In the genomic region with DNA sequence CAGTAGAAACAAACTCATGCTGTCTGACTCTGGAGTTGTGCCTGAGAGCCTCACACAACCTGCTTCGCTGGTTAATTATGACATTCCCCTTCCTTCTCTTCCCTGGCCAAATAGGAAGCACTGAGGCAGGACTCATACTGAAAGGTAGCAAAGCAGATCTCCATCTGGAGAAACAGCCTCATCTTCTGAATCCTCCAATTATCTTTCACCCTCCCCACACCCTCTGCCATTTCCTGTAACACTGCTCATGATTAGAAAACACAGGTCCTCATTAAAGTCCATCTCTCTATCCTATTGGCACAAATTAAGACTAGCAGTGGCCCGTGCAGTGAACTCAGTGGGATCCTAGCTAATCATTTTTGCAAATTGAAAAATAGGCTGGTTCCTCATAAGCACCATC, we compare ENCODE assay signal across 16 mouse cellular contexts.
A peak's percentile ranks its signal among the peaks of the same experiment; 100 is the strongest.
DNase-seq lines count a peak whose midpoint lies in the region; ATAC-seq and TF ChIP-seq lines count a peak whose summit lies in the region.
"Had no signal": no experiment of that assay in that cellular context is flagged by ENCODE, and none has a peak within 500 bp of the region (broad histone marks: within the 10 kb centered on the region; RNA-seq: fewer than 3 reads in every experiment).

No protein-coding gene starts in this region.

- no peak overlapping the region for H3K9ac ChIP-seq in midbrain, embryonic 13.5 days (replicated peaks)
- no peak overlapping the region for H3K9ac ChIP-seq in forebrain, embryonic 15.5 days (replicated peaks)
- no peak overlapping the region for H3K9ac ChIP-seq in hindbrain, postnatal 0 days (replicated peaks; ENCODE audit: low read length)
- H3K9ac ChIP-seq: embryonic facial prominence, embryonic 12.5 days; liver, embryonic 15.5 days had no signal

- no peaks in the 10 kb centered on the region for H3K9me3 ChIP-seq in midbrain, embryonic 13.5 days
- no peaks in the 10 kb centered on the region for H3K9me3 ChIP-seq in midbrain, embryonic 10.5 days (replicated peaks)
- no peaks in the 10 kb centered on the region for H3K9me3 ChIP-seq in forebrain, embryonic 15.5 days
- H3K9me3 ChIP-seq in hindbrain, postnatal 0 days (ENCODE audit: low read length) = no peaks in the 10 kb centered on the region
- H3K9me3 ChIP-seq: embryonic facial prominence, embryonic 12.5 days; liver, embryonic 15.5 days had no signal

- peak; percentile 62 for ATAC-seq in midbrain, embryonic 13.5 days
- 0 out of 2 replicates have a peak, but pooled peaks have one; percentile 38 for ATAC-seq in forebrain, embryonic 15.5 days (replicated peaks)
- peak; percentile 80 for ATAC-seq in hindbrain, postnatal 0 days

- no peaks in the 10 kb centered on the region for H3K36me3 ChIP-seq in midbrain, embryonic 13.5 days
- H3K36me3 ChIP-seq in midbrain, embryonic 10.5 days = no peaks in the 10 kb centered on the region
- H3K36me3 ChIP-seq in forebrain, embryonic 15.5 days = no peaks in the 10 kb centered on the region
- H3K36me3 ChIP-seq in hindbrain, postnatal 0 days (ENCODE audit: insufficient read depth, low read length) = no peaks in the 10 kb centered on the region
- H3K36me3 ChIP-seq: embryonic facial prominence, embryonic 12.5 days; liver, embryonic 15.5 days had no signal

- WGBS in midbrain, embryonic 13.5 days = 58% methylated on average over 2 of the region's 2 CpGs
- WGBS in midbrain, embryonic 10.5 days = 82% methylated on average over 2 of the region's 2 CpGs
- 40% methylated on average over 2 of the region's 2 CpGs for WGBS in forebrain, embryonic 15.5 days
- 41% methylated on average over 2 of the region's 2 CpGs for WGBS in hindbrain, postnatal 0 days

- H3K4me1 ChIP-seq in midbrain, embryonic 13.5 days (replicated peaks) = peaks cover 10% of the 10 kb centered on the region; the same call in 1 of the 2 replicates
- no peaks in the 10 kb centered on the region for H3K4me1 ChIP-seq in midbrain, embryonic 10.5 days
- H3K4me1 ChIP-seq in forebrain, embryonic 15.5 days = peaks cover 10% of the 10 kb centered on the region; the same call in 1 of the 2 replicates
- H3K4me1 ChIP-seq in hindbrain, postnatal 0 days (ENCODE audit: insufficient read depth, low read length) = no peaks in the 10 kb centered on the region
- H3K4me1 ChIP-seq: embryonic facial prominence, embryonic 12.5 days; liver, embryonic 15.5 days had no signal

- no peak overlapping the region for H3K4me2 ChIP-seq in midbrain, embryonic 13.5 days (replicated peaks)
- no peak overlapping the region for H3K4me2 ChIP-seq in forebrain, embryonic 15.5 days (replicated peaks)
- no peak overlapping the region for H3K4me2 ChIP-seq in hindbrain, postnatal 0 days (ENCODE audit: low read depth, low read length)
- H3K4me2 ChIP-seq: embryonic facial prominence, embryonic 12.5 days; liver, embryonic 15.5 days had no signal

- DNase-seq in midbrain, embryonic 10.5 days (ENCODE audit: low spot score) = no peak
- DNase-seq in hindbrain, postnatal 0 days (ENCODE audit: low spot score) = peak; percentile 58
- peak; percentile 51 for DNase-seq in retina, embryonic 14.5 days (ENCODE audit: low spot score)
- DNase-seq in urinary bladder, postnatal 10 days (ENCODE audit: low spot score) = no peak
- DNase-seq in thymus, postnatal 0 days (ENCODE audit: low spot score) = no peak
- no peak for DNase-seq in right cerebral cortex, postnatal 14 days
- DNase-seq: cerebellum, adult 11 months; heart, postnatal 4 days; kidney, adult 11 months; thymus, postnatal 4 days had no signal

- no peak overlapping the region for H3K27ac ChIP-seq in midbrain, embryonic 13.5 days
- no peak overlapping the region for H3K27ac ChIP-seq in midbrain, embryonic 10.5 days (replicated peaks)
- 0 out of 2 replicates have a peak overlapping the region, but pooled peaks have one; percentile 13 for H3K27ac ChIP-seq in forebrain, embryonic 15.5 days (replicated peaks)
- H3K27ac ChIP-seq in hindbrain, postnatal 0 days = no peak overlapping the region
- H3K27ac ChIP-seq: embryonic facial prominence, embryonic 12.5 days; kidney, postnatal 0 days; layer of hippocampus, adult 2 months; liver, embryonic 15.5 days had no signal

- H3K27me3 ChIP-seq in midbrain, embryonic 13.5 days = no peaks in the 10 kb centered on the region
- no peaks in the 10 kb centered on the region for H3K27me3 ChIP-seq in midbrain, embryonic 10.5 days (ENCODE audit: low read depth, poor library complexity, severe bottlenecking)
- no peaks in the 10 kb centered on the region for H3K27me3 ChIP-seq in forebrain, embryonic 15.5 days
- H3K27me3 ChIP-seq in hindbrain, postnatal 0 days (ENCODE audit: insufficient read depth, low read length) = no peaks in the 10 kb centered on the region
- H3K27me3 ChIP-seq: embryonic facial prominence, embryonic 12.5 days; liver, embryonic 15.5 days had no signal

- H3K4me3 ChIP-seq in midbrain, embryonic 13.5 days (replicated peaks) = no peak overlapping the region
- H3K4me3 ChIP-seq in midbrain, embryonic 10.5 days = no peak overlapping the region
- H3K4me3 ChIP-seq in forebrain, embryonic 15.5 days = no peak overlapping the region
- no peak overlapping the region for H3K4me3 ChIP-seq in hindbrain, postnatal 0 days (ENCODE audit: low read length)
- H3K4me3 ChIP-seq: embryonic facial prominence, embryonic 12.5 days; layer of hippocampus, adult 2 months; liver, embryonic 15.5 days had no signal

- no peak for TF ChIP-seq CTCF in hindbrain, postnatal 0 days (IDR thresholded peaks at IDR 0.05; ENCODE audit: low read depth)

Comparison
In these comparisons a context has a peak if more than half of its experiments do, and no peak if none do; other contexts are left out.
1. DNase-seq: peak in hindbrain, postnatal 0 days (single experiment) and retina, embryonic 14.5 days (single experiment); none in midbrain, embryonic 10.5 days (single experiment), urinary bladder, postnatal 10 days (single experiment), thymus, postnatal 0 days (single experiment) and right cerebral cortex, postnatal 14 days (single experiment).
2. Peak in every context shown above with its lines, with median percentiles within 50 percentile points of each other: ATAC-seq.